Mouse (Mus musculus): ENCODE measurements at regions not wholly inside any gene's neighbourhood (a gene's known extent, or its start where the extent isn't known, plus 50 kb on each side); places are given as distances from the start of the nearest gene placed in this dataset.

DNA sequence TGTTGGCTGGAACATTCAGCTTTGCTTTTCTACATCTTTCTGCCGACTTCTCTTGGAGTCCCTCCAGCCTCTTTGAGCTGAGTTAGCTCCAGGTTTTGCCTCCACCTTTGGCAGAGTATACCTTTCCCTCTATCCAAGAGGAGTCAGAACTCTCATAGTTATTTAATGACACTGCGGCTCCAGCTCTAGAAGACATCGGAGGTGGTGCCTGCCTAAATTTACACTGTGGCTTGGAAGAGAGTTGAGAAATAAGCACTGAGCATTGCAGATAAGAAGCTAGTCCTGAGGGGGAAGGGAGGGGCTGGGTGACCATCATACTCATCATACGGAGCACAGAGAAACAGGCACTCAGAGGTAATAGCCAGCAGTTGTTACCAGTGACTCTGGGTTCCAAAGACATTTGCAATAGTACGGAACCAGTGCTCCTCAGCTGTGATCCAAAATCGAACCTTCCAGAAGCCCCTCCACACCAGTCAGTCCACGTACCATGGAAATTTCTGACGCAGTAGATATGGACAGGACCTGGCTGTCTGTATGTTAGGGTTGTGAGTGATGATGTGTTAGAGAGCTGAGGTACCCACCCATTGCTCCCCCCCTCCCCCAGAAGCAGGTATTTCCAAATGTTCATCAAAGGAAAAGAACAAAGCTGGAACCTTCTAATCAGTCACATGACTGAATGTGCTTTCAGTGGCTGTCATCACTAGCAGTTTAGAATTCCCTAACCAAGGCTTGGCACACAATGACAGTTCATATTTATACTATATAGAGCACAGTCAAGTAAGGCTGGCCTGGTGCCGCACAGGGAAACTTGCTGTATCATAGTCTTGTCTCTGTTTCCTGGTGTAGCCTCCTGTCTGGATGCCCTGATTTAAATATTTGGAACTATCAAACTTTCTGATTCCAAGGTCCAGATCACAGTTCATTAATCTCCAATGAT, 120.2 kb upstream of the Mpp6 start:
- no peaks in the 10 kb centered on the region for H3K36me3 ChIP-seq (ENCODE audit: control insufficient read depth, insufficient read depth)

DNA sequence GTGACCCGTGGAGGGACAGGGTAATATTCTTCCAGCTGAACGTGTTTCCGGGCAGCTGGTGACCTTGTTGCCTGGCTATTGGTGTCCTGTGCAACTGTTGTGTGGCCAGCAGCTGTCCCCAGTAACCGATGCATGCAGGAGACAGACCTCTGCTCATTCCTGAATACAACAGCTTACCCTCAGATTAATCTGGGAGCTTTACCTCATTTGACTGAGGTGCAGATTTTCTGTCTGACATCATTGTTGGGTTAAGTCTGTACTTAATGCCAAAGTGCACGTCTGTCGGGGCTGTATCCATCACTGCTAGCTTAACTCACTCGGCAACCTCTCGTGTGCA, 119.6 kb upstream of the Mpp6 start:
- Histone ChIP-seq H3K4me2 (ENCODE audit: low read depth) (no peak overlapping the region), H3K79me2 (ENCODE audit: control insufficient read depth, insufficient read depth) (no peaks in the 10 kb centered on the region), H3K36me3 (ENCODE audit: control insufficient read depth, insufficient read depth) (no peaks in the 10 kb centered on the region), H3K4me3 (no peak overlapping the region), H3ac (ENCODE audit: control insufficient read depth, insufficient read length) (no peak overlapping the region), H3K27me3 (ENCODE audit: control insufficient read depth, insufficient read depth, insufficient read length) (no peaks in the 10 kb centered on the region)
- TF ChIP-seq REST (IDR thresholded peaks at IDR 0.05; ENCODE audit: insufficient read depth, insufficient read length) (no peak), POLR2AphosphoS2 (IDR thresholded peaks at IDR 0.05; ENCODE audit: insufficient read length, low read depth) (no peak), TCF3 (IDR thresholded peaks at IDR 0.05; ENCODE audit: insufficient read length, low read depth) (no peak), POLR2A (IDR thresholded peaks at IDR 0.05; ENCODE audit: insufficient read length, low read depth) (no peak), SRF (IDR thresholded peaks at IDR 0.05; ENCODE audit: control insufficient read depth, insufficient read length, low read depth) (no peak), CEBPB (IDR thresholded peaks at IDR 0.05; ENCODE audit: insufficient read depth, poor library complexity, severe bottlenecking) (no peak), MYOD1 (IDR thresholded peaks at IDR 0.05; ENCODE audit: control insufficient read depth in 1 of 3, insufficient read length in 2 of 3, low read depth in 2 of 3) (no peak), TCF12 (IDR thresholded peaks at IDR 0.05; ENCODE audit: insufficient read depth, poor library complexity, severe bottlenecking) (no peak), E2F4 (IDR thresholded peaks at IDR 0.05; ENCODE audit: insufficient read depth) (no peak), MAX (IDR thresholded peaks at IDR 0.05; ENCODE audit: low read depth) (no peak)

More for the DNA sequence above, 120.2 kb upstream of the Mpp6 start:
- H3K4me3 ChIP-seq, result no peak overlapping the region
- H3K4me2 ChIP-seq (ENCODE audit: low read depth), result no peak overlapping the region
- no peak overlapping the region for H3ac ChIP-seq (ENCODE audit: control insufficient read depth, insufficient read length)
- no peaks in the 10 kb centered on the region for H3K79me2 ChIP-seq (ENCODE audit: control insufficient read depth, insufficient read depth)
- H3K27me3 ChIP-seq (ENCODE audit: control insufficient read depth, insufficient read depth, insufficient read length), result no peaks in the 10 kb centered on the region
- TF ChIP-seq MYOG (IDR thresholded peaks at IDR 0.05; ENCODE audit: control insufficient read depth in 1 of 3, insufficient read depth in 1 of 3, insufficient read length in 2 of 3, low read depth in 2 of 3) (no peak), POLR2A (IDR thresholded peaks at IDR 0.05; ENCODE audit: insufficient read length, low read depth) (no peak), E2F4 (IDR thresholded peaks at IDR 0.05; ENCODE audit: insufficient read depth) (no peak), SRF (IDR thresholded peaks at IDR 0.05; ENCODE audit: control insufficient read depth, insufficient read length, low read depth) (no peak), MYOD1 (IDR thresholded peaks at IDR 0.05; ENCODE audit: control insufficient read depth in 1 of 3, insufficient read length in 2 of 3, low read depth in 2 of 3) (no peak), POLR2AphosphoS2 (IDR thresholded peaks at IDR 0.05; ENCODE audit: insufficient read length, low read depth) (no peak), CEBPB (IDR thresholded peaks at IDR 0.05; ENCODE audit: insufficient read depth, poor library complexity, severe bottlenecking) (no peak), REST (IDR thresholded peaks at IDR 0.05; ENCODE audit: insufficient read depth, insufficient read length) (no peak), TCF3 (IDR thresholded peaks at IDR 0.05; ENCODE audit: insufficient read length, low read depth) (no peak), TCF12 (IDR thresholded peaks at IDR 0.05; ENCODE audit: insufficient read depth, poor library complexity, severe bottlenecking) (no peak), MAX (IDR thresholded peaks at IDR 0.05; ENCODE audit: low read depth) (no peak), USF1 (IDR thresholded peaks at IDR 0.05; ENCODE audit: low read depth) (no peak)

- peaks cover 10% of the 10 kb centered on the region for H3K27me3 ChIP-seq (ENCODE audit: control insufficient read depth, insufficient read depth, insufficient read length)
- H3K4me3 ChIP-seq, result no peak overlapping the region
- no peaks in the 10 kb centered on the region for H3K79me2 ChIP-seq (ENCODE audit: control insufficient read depth, insufficient read depth)
- no peak overlapping the region for H3K4me2 ChIP-seq (ENCODE audit: low read depth)
- H3K36me3 ChIP-seq (ENCODE audit: control insufficient read depth, insufficient read depth), result no peaks in the 10 kb centered on the region
- H3ac ChIP-seq (ENCODE audit: control insufficient read depth, insufficient read length), result no peak overlapping the region
- TF ChIP-seq REST (IDR thresholded peaks at IDR 0.05; ENCODE audit: insufficient read depth, insufficient read length), result no peak
- no peak for TF ChIP-seq SRF (IDR thresholded peaks at IDR 0.05; ENCODE audit: control insufficient read depth, insufficient read length, low read depth)
- TF ChIP-seq POLR2A (IDR thresholded peaks at IDR 0.05; ENCODE audit: insufficient read length, low read depth), result no peak
- TF ChIP-seq TCF3 (IDR thresholded peaks at IDR 0.05; ENCODE audit: insufficient read length, low read depth), result no peak
Observed at GRCm38 (mm10) chr6:49999365-49999764, 110.7 kb upstream of the Mpp6 start.

DNA sequence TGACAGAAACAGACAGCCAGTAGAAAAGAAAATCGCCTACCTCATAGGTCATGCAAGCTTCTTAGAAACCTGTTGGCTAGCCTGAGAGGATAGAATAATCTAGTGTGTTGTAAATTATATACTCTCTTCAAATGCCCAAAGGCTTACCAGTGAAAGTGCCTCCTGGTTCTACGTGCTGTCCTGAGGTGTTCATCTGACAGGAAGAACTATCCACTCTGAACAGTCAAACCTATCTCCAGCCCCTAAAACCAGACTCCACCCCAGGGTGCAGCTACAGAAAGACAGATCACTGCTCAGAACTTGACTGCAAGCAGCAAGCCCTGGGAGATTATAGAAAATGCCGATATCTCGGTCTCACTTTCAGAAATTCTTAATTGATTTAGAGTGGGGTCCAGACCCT, 102.0 kb upstream of the Mpp6 start:
- H3K27me3 ChIP-seq (ENCODE audit: control insufficient read depth, insufficient read depth, insufficient read length), result peaks cover 5% of the 10 kb centered on the region
- H3K4me3 ChIP-seq, result no peak overlapping the region
- H3K36me3 ChIP-seq (ENCODE audit: control insufficient read depth, insufficient read depth), result no peaks in the 10 kb centered on the region
- no peak overlapping the region for H3ac ChIP-seq (ENCODE audit: control insufficient read depth, insufficient read length)
- TF ChIP-seq TCF12 (IDR thresholded peaks at IDR 0.05; ENCODE audit: insufficient read depth, poor library complexity, severe bottlenecking) (no peak), CEBPB (IDR thresholded peaks at IDR 0.05; ENCODE audit: insufficient read depth, poor library complexity, severe bottlenecking) (no peak), REST (IDR thresholded peaks at IDR 0.05; ENCODE audit: insufficient read depth, insufficient read length) (no peak), USF1 (IDR thresholded peaks at IDR 0.05; ENCODE audit: low read depth) (no peak), POLR2A (IDR thresholded peaks at IDR 0.05; ENCODE audit: insufficient read length, low read depth) (no peak), MYOG (IDR thresholded peaks at IDR 0.05; ENCODE audit: control insufficient read depth in 1 of 3, insufficient read depth in 1 of 3, insufficient read length in 2 of 3, low read depth in 2 of 3) (no peak), MYOD1 (IDR thresholded peaks at IDR 0.05; ENCODE audit: control insufficient read depth in 1 of 3, insufficient read length in 2 of 3, low read depth in 2 of 3) (no peak), TCF3 (IDR thresholded peaks at IDR 0.05; ENCODE audit: insufficient read length, low read depth) (no peak), POLR2AphosphoS2 (IDR thresholded peaks at IDR 0.05; ENCODE audit: insufficient read length, low read depth) (no peak), E2F4 (IDR thresholded peaks at IDR 0.05; ENCODE audit: insufficient read depth) (no peak), SRF (IDR thresholded peaks at IDR 0.05; ENCODE audit: control insufficient read depth, insufficient read length, low read depth) (no peak), MAX (IDR thresholded peaks at IDR 0.05; ENCODE audit: low read depth) (no peak)
- no peak overlapping the region for H3K4me2 ChIP-seq (ENCODE audit: low read depth)
- H3K79me2 ChIP-seq (ENCODE audit: control insufficient read depth, insufficient read depth), result no peaks in the 10 kb centered on the region

Measured in myocyte (in vitro differentiated cells).